Mouse (Mus musculus) ES-Bruce4 (cell line): ENCODE measurements around the gene Arf3. TPM values are rescaled to one million over a fixed set of nuclear protein-coding genes. Genes with fewer than 3 reads are reported as not detected.

Experiments
- H3K27ac ChIP-seq: 2 replicates; pipeline ENCODE4 v1.5.1; 2012; ENCODE audit warnings: low read length, inconsistent platforms; ENCODE audit not compliant: insufficient read depth
- H3K27me3 ChIP-seq: 2 replicates; pipeline ENCODE4 v1.6.1; 2012; ENCODE audit warnings: mild to moderate bottlenecking, low read length, inconsistent platforms; ENCODE audit not compliant: control insufficient read depth, poor library complexity, insufficient read depth, severe bottlenecking
- H3K36me3 ChIP-seq: 2 replicates; pipeline ENCODE4 v1.6.1; 2012; ENCODE audit warnings: inconsistent platforms, mild to moderate bottlenecking, low read length, moderate library complexity; ENCODE audit not compliant: control insufficient read depth, poor library complexity, insufficient read depth, severe bottlenecking
- H3K4me1 ChIP-seq: one replicate; pipeline ENCODE4 v1.8.1; 2011; ENCODE audit warnings: low read length; ENCODE audit not compliant: control insufficient read depth, insufficient read depth
- H3K4me3 ChIP-seq: 2 replicates; pipeline ENCODE4 v1.5.1; 2011; ENCODE audit warnings: low read depth, mild to moderate bottlenecking, low read length
- H3K9ac ChIP-seq: 2 replicates; pipeline ENCODE4 v1.6.1; 2012; ENCODE audit warnings: low read depth, mild to moderate bottlenecking, inconsistent platforms; ENCODE audit not compliant: poor library complexity, severe bottlenecking
- H3K9me3 ChIP-seq: replicated peaks from 2 replicates; pipeline ENCODE4 v1.6.1; 2012; ENCODE audit warnings: mild to moderate bottlenecking, low read length, inconsistent platforms; ENCODE audit not compliant: control insufficient read depth, poor library complexity, insufficient read depth, severe bottlenecking
- CTCF ChIP-seq: IDR thresholded peaks from one replicate; pipeline ENCODE4 v1.8.1; 2011; ENCODE audit warnings: low read depth, low read length
- EP300 ChIP-seq: IDR thresholded peaks from 2 replicates; pipeline ENCODE4 v1.6.1; 2011; ENCODE audit warnings: low read depth, low read length; ENCODE audit not compliant: insufficient read depth
- POLR2A ChIP-seq: IDR thresholded peaks from one replicate; pipeline ENCODE4 v1.8.1; 2011; ENCODE audit warnings: low read length; ENCODE audit not compliant: insufficient read depth
- polyA plus RNA-seq: library from polyadenylated mRNA; stranded (reverse); fragments of >200 nt; gene quantifications from 2 replicates; pipeline ENCODE4 v1.2.4, GENCODE M21; 2011; ENCODE audit warnings: low read depth; ENCODE audit not compliant: missing spikeins, insufficient read depth, insufficient read length

Arf3 gene
- polyA plus RNA-seq, 1 experiment, result 58.4 TPM

GRCm38 (mm10) chr15:98792233-98793020 is 29.4 kb upstream of the Arf3 start:
- Histone ChIP-seq H3K27me3 (peaks cover 19% of the 10 kb centered on the region), H3K9ac (no peak overlapping the region), H3K4me1 (no peaks in the 10 kb centered on the region), H3K27ac (no peak overlapping the region), H3K9me3 (no peaks in the 10 kb centered on the region), H3K36me3 (no peaks in the 10 kb centered on the region), H3K4me3 (peak overlapping the region; percentile 14)
- TF ChIP-seq POLR2A, result no peak
- TF ChIP-seq EP300, result no peak
- no peak for TF ChIP-seq CTCF

- TF ChIP-seq CTCF (no peak), POLR2A (no peak), EP300 (no peak)
- Histone ChIP-seq H3K4me3 (no peak overlapping the region), H3K27me3 (peaks cover 19% of the 10 kb centered on the region), H3K36me3 (no peaks in the 10 kb centered on the region), H3K4me1 (no peaks in the 10 kb centered on the region), H3K9ac (no peak overlapping the region), H3K27ac (no peak overlapping the region), H3K9me3 (no peaks in the 10 kb centered on the region)
Measured at GRCm38 (mm10) chr15:98791771-98792170, 28.8 kb upstream of the Arf3 start.

- TF ChIP-seq EP300, result no peak
- TF ChIP-seq POLR2A, result no peak
- TF ChIP-seq CTCF, result no peak
- no peaks in the 10 kb centered on the region for H3K4me1 ChIP-seq
- 0 out of 2 replicates have a peak overlapping the region, but pooled peaks have one; percentile 3 for H3K4me3 ChIP-seq
- peaks cover 19% of the 10 kb centered on the region for H3K27me3 ChIP-seq
- H3K27ac ChIP-seq, result no peak overlapping the region
- no peak overlapping the region for H3K9ac ChIP-seq
- no peaks in the 10 kb centered on the region for H3K36me3 ChIP-seq
- H3K9me3 ChIP-seq, result no peaks in the 10 kb centered on the region
Measured at GRCm38 (mm10) chr15:98791221-98791620, 28.2 kb upstream of the Arf3 start.

GRCm38 (mm10) chr15:98790761-98791160 is 27.7 kb upstream of the Arf3 start:
- Histone ChIP-seq H3K4me1 (no peaks in the 10 kb centered on the region), H3K4me3 (0 out of 2 replicates have a peak overlapping the region, but pooled peaks have one; percentile 3), H3K9me3 (no peaks in the 10 kb centered on the region), H3K9ac (no peak overlapping the region), H3K27me3 (peaks cover 19% of the 10 kb centered on the region), H3K27ac (no peak overlapping the region), H3K36me3 (no peaks in the 10 kb centered on the region)
- TF ChIP-seq EP300 (no peak), CTCF (no peak), POLR2A (no peak)

GRCm38 (mm10) chr15:98789661-98790535 is 26.9 kb upstream of the Arf3 start, which contains the start of gene Wnt1:
TSS of gene Wnt1 (plus strand) at chr15:98789857.
- no peaks in the 10 kb centered on the region for H3K9me3 ChIP-seq
- H3K36me3 ChIP-seq, result no peaks in the 10 kb centered on the region
- peaks cover 19% of the 10 kb centered on the region for H3K27me3 ChIP-seq
- no peak within 1 kb of the TSS for H3K9ac ChIP-seq
- peak within 1 kb of the TSS; percentile 17 for H3K4me3 ChIP-seq
- H3K27ac ChIP-seq, result no peak within 1 kb of the TSS
- H3K4me1 ChIP-seq, result no peaks in the 10 kb centered on the region
- TF ChIP-seq EP300 (no peak), CTCF (peak; percentile 50)
